Mouse (Mus musculus) gastrocnemius, adult 2 months (tissue): ENCODE measurements around the gene Dnajc28. TPM values are rescaled to one million over a fixed set of nuclear protein-coding genes. Genes with fewer than 3 reads are reported as not detected.

Experiments
- DNase-seq: peaks from one replicate; pipeline ENCODE4 v3.0.0; 2022
- H3K27ac ChIP-seq: fragments of 200-600 bp; 2 replicates; pipeline ENCODE4 v1.8.1; 2022; ENCODE audit warnings: mild to moderate bottlenecking
- H3K4me3 ChIP-seq: fragments of 200-600 bp; 2 replicates; pipeline ENCODE4 v1.8.1; 2022; ENCODE audit warnings: mild to moderate bottlenecking, moderate library complexity
- CTCF ChIP-seq: fragments of 200-600 bp; IDR thresholded peaks from 2 replicates; pipeline ENCODE4 v1.8.1; 2022; ENCODE audit warnings: antibody characterized with exemption, mild to moderate bottlenecking, moderate library complexity
- intact Hi-C: fragments of 180-260 bp; cut with DNase I; formaldehyde crosslinking; loops from one replicate; pipeline ENCODE4 v1.15.1; 2025
- total RNA-seq, 2 experiments: library from RNA; stranded (reverse); gene quantifications; 2 replicates each; pipeline ENCODE4 v1.2.3; 2021

Gene Dnajc28
- total RNA-seq, 2 experiments from 2014 or later = 15.8 to 21.8 TPM

- intact Hi-C loops = no loop called here
- H3K27ac ChIP-seq = no peak overlapping the region
- no peak overlapping the region for H3K4me3 ChIP-seq
These were observed 10.9 kb upstream of the Dnajc28 start for GRCm38 (mm10) chr16:91629749-91630148.

GRCm38 (mm10) chr16:91628673-91629072, 9.8 kb upstream of the Dnajc28 start:
- no peak for TF ChIP-seq CTCF
- Histone ChIP-seq H3K27ac (no peak overlapping the region), H3K4me3 (no peak overlapping the region)
- DNase-seq = no peak
- intact Hi-C loops = no loop called here

More at GRCm38 (mm10) chr16:91629749-91630148, 10.9 kb upstream of the Dnajc28 start:
- DNase-seq = no peak
- no peak for TF ChIP-seq CTCF

GRCm38 (mm10) chr16:91627831-91628230, 9.0 kb upstream of the Dnajc28 start:
- TF ChIP-seq CTCF = no peak
- Histone ChIP-seq H3K27ac (no peak overlapping the region), H3K4me3 (no peak overlapping the region)
- intact Hi-C loops = no loop called here
- DNase-seq = no peak

GRCm38 (mm10) chr16:91623074-91623473, 4.2 kb upstream of the Dnajc28 start:
- no peak overlapping the region for H3K27ac ChIP-seq
- no peak for DNase-seq
- no peak overlapping the region for H3K4me3 ChIP-seq
- no peak for TF ChIP-seq CTCF
- intact Hi-C loops = no loop called here

- TF ChIP-seq CTCF = no peak
- no peak for DNase-seq
- intact Hi-C loops = no loop called here
- Histone ChIP-seq H3K27ac (no peak overlapping the region), H3K4me3 (no peak overlapping the region)
These were observed 2.2 kb upstream of the Dnajc28 start for GRCm38 (mm10) chr16:91620991-91621390.

GRCm38 (mm10) chr16:91620185-91620584, 1.4 kb upstream of the Dnajc28 start:
- no peak for TF ChIP-seq CTCF
- H3K27ac ChIP-seq = no peak overlapping the region
- no peak overlapping the region for H3K4me3 ChIP-seq
- intact Hi-C loops = no loop called here
- no peak for DNase-seq

- DNase-seq = no peak
- Histone ChIP-seq H3K4me3 (no peak overlapping the region), H3K27ac (no peak overlapping the region)
- intact Hi-C loops = no loop called here
- TF ChIP-seq CTCF = no peak
These were observed 4.3 kb downstream of the Dnajc28 start for GRCm38 (mm10) chr16:91614552-91614951.

GRCm38 (mm10) chr16:91612525-91612924, 6.3 kb downstream of the Dnajc28 start:
- Histone ChIP-seq H3K4me3 (no peak overlapping the region), H3K27ac (no peak overlapping the region)
- no peak for TF ChIP-seq CTCF
- no peak for DNase-seq
- intact Hi-C loops = no loop called here

- no peak for TF ChIP-seq CTCF
- no peak overlapping the region for H3K27ac ChIP-seq
- no peak for DNase-seq
- no peak overlapping the region for H3K4me3 ChIP-seq
- intact Hi-C loops = no loop called here
These were observed 7.6 kb downstream of the Dnajc28 start for GRCm38 (mm10) chr16:91611248-91611647.

- Histone ChIP-seq H3K4me3 (no peak overlapping the region), H3K27ac (no peak overlapping the region)
- intact Hi-C loops = no loop called here
- no peak for TF ChIP-seq CTCF
- DNase-seq = peak; percentile 42
These were observed 9.2 kb downstream of the Dnajc28 start for GRCm38 (mm10) chr16:91609501-91610245.

- Histone ChIP-seq H3K27ac (no peak overlapping the region), H3K4me3 (no peak overlapping the region)
- TF ChIP-seq CTCF = no peak
- intact Hi-C loops = no loop called here
- DNase-seq = no peak
These were observed 11.9 kb downstream of the Dnajc28 start for GRCm38 (mm10) chr16:91606958-91607357.

GRCm38 (mm10) chr16:91605156-91605555, 13.7 kb downstream of the Dnajc28 start:
- no peak overlapping the region for H3K27ac ChIP-seq
- no peak for TF ChIP-seq CTCF
- intact Hi-C loops = no loop called here
- H3K4me3 ChIP-seq = no peak overlapping the region
- DNase-seq = no peak

GRCm38 (mm10) chr16:91601693-91602092, 17.1 kb downstream of the Dnajc28 start:
- no peak overlapping the region for H3K4me3 ChIP-seq
- intact Hi-C loops = no loop called here

GRCm38 (mm10) chr16:91601081-91601480, 17.7 kb downstream of the Dnajc28 start:
- Histone ChIP-seq H3K27ac (no peak overlapping the region), H3K4me3 (no peak overlapping the region)
- no peak for DNase-seq
- intact Hi-C loops = no loop called here
- TF ChIP-seq CTCF = no peak

More at GRCm38 (mm10) chr16:91601693-91602092, 17.1 kb downstream of the Dnajc28 start:
- H3K27ac ChIP-seq = no peak overlapping the region
- DNase-seq = no peak
- TF ChIP-seq CTCF = no peak
